Mouse (Mus musculus): ENCODE measurements around the gene Kalrn.

Kalrn gene

DNA sequence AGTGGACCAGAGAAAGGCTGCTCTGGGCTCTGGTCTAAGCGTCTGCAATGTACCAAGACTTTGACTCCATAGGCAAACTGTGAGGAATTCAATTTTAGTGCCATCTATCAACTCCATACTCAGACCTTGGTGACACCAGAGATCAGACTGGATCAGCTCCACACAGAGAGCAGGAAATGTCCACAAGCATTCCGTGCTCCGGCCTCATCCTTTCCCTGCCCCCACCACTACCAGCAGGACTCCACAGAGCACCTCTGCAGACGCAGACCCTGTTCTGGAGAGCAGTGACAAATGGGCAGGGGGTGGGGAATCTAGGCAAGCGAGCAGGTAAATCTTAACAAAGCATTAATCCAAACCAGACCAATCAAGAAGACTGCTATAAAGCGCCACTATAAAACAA lies 15.4 kb downstream of the Kalrn start:
- no peak for DNase-seq (ENCODE audit: low read depth, low spot score)

DNA sequence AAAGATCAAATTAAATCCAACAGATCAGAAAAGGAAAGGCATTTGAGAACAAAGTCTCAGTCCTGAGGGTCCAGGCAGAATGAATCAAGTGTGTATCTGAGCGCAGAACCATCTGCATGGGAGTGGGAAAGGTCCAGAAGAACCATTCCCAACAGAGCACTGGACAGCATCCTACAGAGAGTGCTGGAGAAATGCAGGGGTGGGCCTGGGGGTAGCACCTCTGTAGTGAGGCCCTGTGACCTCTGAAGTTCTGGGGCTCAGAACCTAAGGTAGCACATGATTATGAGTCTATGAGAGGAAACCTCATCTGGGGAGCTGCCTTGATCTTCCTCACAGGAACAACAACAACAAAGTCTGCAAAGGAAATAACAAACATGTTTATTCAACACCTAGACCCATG lies 20.6 kb downstream of the Kalrn start:
- no peak for DNase-seq (ENCODE audit: low read depth, low spot score)

DNA sequence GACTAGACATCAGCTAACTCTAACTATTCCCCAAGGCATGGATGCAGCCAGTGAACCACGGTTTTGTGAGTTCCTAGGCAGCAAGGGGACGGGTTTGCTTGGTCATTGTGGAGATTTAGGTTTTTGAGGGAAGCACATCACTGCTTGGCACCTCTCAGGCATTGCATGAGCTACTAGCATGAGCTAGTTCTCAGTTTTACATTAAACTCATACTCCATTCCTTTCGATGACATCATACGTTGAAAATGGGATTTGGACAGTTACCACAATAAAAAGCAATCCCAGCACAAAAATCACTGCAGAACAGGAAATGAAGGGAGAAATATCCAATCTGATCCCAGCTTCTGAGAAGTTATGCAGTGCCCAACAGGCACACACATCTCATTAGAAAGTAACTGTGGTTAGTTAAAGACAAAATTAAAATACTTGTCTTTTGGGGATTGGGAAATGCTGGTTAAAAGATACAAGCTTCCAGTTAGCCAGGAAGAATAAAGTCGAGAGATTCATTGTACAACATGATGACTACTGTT lies 23.8 kb downstream of the Kalrn start:
- DNase-seq (ENCODE audit: low read depth, low spot score): no peak

DNA sequence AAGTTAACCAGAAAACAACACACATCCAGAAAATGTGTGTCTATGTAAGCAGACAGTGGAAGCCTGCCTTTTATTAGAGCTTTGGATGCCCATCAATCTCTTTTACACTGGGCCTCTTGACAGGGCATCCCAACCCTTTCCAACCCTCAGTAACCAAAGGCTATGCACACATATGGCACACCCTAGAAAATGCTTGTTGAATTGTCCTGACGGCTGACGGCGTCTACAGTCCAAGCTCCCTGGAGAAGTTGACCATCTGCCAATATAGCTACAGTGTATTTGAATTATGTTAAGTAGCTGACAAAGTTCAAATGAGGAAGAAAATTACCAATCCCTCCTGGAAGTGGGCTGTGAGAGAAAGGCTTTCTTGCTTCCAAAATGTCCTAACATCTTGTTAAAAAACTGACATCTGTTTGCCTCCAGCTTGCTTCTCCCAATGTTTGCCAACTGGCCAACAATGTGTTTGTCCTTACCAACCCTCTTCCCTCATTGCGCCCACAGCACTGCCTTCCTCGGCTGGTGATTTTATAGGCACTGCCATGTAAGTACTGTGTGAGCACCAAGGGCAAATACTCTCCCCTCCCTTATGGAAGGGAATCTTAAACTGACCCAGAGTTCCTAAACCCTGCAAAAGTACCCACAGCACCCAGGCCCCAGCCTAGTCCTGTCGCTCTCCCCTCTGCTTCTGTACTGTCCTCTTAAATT lies 26.4 kb downstream of the Kalrn start:
- DNase-seq (ENCODE audit: low read depth, low spot score): no peak

DNA sequence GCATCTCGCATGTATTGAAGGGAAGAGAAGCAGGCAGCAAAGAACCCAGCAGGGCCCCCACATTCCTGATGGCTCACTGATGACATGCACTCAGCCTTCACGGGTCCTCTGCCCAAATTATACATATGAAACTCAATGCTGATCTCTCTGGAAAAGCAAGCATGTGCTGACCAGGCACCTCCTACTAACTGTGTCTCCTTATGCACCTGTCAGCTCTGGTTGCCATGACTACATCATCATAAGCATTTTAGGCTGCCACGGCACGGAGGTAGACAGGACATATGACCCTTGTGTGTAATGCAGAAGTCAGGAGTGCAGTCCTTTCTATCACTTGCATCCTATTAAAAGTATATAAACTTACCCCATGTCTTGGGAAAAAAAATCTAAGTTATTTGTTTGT lies 29.6 kb downstream of the Kalrn start:
- DNase-seq (ENCODE audit: low read depth, low spot score): no peak

DNA sequence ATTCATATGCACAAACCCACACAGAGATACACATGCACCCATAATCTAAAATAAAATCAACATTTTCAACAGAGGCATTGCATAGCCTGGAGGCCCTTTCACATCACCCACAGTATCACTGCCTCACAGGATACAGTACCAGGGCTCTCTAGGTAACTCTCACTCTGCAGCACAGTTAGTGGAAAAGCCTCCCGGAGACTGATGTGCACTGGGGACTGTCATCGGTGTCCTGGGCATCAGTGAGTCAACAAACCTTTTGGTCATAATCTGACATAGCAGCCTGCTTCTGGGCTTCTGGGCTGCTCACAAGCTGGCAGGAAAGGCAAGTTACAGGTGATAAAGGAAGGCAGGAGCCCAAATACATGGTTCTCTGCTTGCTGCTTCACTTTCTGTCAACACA lies 31.0 kb downstream of the Kalrn start:
- no peak for DNase-seq (ENCODE audit: low read depth, low spot score)

DNA sequence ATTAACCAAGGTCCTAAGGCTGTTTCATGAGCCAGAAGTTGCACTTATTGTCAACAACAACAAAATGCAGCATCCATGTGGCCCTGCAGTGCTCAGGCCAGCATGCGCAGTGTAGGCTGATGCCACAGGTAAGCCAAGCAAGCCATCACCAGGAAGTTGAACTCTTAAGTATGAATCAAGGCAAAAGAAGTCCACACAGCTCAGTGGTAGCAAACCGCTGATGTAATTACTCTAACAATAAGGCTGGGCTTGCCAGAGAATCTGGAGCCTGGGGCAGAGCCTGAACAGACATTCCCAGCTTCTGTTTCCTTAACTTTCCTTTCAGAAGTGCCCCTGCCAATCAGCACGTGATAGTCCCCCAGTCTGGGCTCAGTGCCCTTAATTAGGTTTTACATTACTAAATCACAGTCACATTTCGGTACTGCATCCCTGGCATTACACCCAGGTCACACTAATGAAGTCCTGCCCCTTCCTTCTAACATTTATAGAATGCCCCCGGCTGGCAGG lies 34.6 kb downstream of the Kalrn start:
- no peak for DNase-seq (ENCODE audit: low read depth, low spot score)

DNA sequence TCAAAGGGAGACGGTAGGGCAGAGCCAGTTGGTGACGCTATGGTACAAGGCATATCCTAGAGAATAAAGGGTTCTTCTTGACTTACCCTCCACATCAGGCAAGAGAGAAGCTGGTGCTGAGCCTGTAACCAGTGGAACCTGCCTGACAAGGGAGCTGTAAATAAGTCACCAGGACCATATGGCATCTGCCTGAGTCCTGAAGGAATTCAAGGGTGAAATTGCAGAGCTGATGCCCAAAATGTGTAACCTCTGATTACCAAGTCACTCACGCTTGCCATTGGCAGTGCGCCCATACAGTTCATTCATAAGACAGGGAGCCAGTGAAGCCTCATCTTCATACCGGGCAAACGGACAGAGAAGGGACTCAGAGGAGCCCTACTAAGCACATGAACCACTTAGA lies 37.0 kb downstream of the Kalrn start:
- no peak for DNase-seq (ENCODE audit: low read depth, low spot score)

DNA sequence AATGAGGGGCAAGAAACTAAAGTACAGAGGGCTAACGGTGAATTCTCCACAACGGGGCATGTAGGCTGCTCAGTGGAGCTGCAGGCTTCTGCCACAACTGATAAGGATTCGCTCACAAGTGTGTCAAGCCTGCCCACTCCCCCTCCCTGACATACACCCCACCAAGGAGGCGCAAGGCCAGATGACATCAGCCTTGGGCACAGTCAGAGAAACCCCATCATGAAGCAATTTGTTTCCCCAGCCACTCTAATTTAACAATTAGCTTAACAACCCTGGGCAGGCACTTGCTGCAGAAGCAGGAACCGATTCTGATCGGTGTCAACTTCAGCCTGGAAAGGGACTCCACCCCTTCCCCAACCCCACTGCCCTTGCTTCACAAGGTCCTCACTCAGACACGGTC lies 38.2 kb downstream of the Kalrn start:
- DNase-seq (ENCODE audit: low read depth, low spot score): no peak

DNA sequence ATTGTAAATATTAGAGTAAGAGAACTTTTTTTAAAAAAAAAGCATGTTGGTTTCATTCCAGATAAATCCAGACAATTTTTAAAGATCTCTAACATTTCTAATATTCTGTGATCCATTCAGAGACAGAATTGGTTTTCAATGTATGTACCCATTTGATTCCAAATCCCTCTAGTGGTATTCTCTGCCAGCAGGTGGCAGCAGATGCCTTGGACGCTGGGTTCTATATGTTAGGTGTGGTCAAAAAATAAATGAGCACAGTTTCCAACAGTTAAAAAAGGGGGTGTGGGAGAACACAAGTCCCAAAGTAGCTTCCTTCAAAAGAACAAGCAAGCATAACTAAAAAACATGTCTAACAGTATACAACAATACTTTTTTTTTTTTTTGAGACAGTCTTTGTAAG lies 41.8 kb downstream of the Kalrn start:
- DNase-seq (ENCODE audit: low read depth, low spot score): peak; percentile 16

DNA sequence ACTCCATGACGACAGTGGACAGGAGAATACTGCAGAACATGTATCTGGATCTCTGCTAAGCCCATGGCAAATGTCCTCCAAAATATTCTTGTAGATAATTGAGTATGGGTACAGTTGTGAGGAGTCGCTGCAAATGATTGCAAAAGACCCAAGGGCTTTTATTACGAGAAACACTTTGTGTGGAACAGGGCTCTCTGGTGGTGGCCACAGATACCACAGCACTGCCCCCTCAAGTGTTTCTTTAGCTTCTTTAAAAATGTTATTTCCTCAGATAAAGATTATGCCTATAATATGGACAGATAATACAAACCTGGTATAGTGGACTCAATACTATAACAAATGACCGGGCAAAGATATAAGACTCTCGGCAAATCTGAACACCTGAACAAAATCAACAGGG lies 43.3 kb downstream of the Kalrn start:
- DNase-seq (ENCODE audit: low read depth, low spot score): no peak

DNA sequence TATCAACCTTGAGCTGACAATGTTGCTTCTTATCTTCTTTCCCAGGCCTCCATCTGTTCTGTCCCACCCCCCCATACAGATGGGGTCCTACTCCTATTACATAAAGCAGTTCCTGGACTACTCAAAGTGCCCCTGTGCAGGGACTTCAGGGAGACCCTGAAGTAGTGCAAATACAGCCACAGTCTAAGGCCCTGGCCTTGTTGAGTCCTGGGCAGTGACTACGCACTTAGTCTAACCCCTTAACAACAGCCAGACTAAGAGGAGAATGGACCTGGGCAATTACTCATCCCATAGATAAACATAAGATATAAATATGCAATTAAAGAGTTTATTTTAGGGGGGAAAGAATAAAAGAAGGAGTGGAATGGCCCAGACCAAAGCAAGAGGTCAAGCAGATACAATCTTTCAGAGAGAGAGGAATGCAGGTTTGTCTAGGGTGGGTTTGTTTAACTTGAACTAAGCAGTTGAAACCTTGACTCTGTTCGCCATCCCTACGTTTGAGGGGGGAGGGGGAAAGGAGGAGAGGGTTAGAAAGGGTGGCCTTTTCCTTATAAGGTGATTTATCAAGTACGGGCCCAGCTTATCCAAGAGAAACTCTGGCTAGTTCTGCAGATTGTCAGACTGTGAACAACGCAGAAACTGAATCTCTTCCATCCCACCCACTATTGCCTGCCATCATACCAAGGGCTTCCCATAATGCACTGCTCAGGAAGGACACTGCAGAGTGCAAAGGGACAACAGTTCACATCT lies 44.9 kb downstream of the Kalrn start:
- DNase-seq (ENCODE audit: low read depth, low spot score): no peak

DNA sequence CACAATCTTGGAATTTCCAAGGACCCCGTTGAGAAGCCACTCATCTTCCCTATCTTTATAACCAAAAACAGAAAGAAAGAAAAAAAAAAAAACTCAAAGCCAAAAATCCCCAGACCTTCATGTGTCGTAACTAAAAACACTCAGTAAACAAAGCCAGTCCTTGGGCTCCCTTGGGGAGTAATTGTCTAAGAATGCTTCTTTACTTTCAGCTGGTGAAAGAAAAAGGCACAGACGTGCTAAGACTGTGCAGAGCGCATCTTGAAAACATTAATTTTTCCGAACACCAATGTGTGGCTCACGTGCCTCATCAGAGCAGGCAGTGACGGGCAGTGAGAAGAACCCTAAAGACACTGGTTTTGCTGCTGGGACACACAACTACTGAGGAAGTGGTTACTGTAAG lies 47.0 kb downstream of the Kalrn start:
- no peak for DNase-seq (ENCODE audit: low read depth, low spot score)

DNA sequence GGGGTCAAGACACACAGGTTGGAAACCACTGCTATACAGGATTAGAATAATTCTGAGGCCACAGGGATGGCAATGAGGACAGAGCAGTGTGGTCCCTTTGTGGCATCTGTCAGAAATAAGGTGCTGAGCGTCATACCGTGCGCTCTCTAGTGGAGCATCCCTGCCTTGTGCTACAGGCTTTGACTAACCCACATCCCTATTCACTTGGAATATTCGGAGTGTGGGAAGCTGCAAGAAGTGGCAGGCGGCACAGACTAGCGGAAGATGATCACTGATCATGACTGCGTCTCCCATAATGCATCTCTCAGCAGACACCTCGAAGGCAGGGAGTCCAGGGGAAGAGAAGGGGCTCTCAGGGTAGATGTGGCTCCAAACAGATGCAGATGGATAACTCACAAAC lies 47.5 kb downstream of the Kalrn start:
- no peak for DNase-seq (ENCODE audit: low read depth, low spot score)

DNA sequence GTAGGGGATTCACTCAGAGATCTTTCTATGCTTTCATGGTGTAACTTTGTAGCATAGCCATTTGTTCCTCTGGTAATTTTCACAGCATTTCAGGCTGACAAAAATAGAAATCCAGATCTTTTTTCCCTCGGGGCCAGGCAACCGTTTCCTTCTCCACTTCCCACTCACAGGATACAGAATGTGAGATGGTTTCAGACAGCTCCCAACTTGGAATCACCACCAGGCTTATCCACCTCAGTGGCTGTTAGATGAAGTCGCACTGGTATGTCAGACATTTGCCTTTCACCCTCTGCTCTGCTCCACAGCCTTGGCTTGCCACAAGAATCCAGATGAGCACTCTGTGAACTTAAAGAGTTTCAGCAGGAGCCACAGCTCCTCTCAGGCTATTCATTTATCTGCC lies 48.1 kb downstream of the Kalrn start:
- DNase-seq (ENCODE audit: low read depth, low spot score): no peak

DNA sequence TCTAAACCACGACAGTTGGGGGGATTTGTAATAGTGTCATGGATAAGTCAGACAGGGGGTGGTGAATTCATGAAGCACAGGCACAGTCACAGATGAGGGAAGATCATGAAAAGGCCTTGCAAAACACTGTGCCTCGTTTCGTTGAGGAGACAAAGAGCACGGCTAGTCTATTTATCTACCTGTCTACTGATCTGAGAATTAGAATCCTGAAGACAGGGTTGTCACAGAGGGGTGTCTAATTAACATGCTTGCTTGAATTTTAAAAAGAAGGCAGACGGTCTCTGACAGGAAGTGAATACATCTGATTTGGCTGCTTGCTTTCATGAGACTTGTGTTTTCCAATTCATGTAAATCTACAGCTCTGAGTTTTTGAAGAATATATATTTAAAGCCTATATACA lies 52.3 kb downstream of the Kalrn start:
- DNase-seq (ENCODE audit: low read depth, low spot score): no peak

DNA sequence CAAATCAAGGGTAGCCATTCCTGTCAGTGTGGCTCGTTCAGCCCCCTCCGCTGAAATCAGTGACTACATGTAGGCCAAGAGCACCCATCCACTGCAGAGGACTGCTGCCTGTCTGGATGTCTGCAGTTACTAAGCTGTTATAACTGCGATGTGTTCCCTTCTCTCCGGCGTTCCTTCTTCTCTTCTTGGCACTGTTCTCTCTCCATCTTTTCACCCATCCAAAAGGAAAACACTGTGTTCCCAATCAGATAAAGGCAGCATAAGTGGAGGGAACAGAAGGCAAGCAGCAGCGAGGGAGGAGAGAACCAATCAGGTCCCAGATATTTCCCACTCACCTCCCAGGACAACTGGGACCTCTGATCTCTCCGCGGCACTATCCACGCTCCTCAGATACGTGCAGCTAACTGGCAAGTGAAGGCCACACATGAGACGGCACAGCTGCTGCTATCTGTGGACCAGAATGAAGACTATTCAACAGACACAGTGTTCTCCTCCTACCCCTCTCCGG lies 56.4 kb downstream of the Kalrn start:
- DNase-seq (ENCODE audit: low read depth, low spot score): no peak

DNA sequence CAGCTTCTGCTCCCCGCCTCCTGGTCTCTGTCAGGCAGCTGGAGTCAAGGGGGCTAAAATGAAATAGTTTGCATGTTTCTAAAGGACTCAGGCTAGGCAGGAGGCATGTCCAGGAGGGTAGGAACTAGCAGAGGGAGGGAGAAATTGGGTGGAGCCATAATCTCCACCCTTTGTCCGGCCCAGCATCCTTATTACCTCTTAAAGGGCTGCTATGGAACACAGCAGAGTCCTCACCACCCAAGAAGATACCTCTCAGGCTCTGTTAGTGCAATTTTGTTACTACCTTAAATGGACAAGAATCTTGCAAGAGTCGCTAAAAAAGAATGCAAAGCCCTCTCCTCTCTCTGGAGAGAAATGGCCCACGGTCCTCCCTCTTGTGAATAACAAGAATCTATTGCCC lies 57.8 kb downstream of the Kalrn start:
- DNase-seq (ENCODE audit: low read depth, low spot score): no peak

DNA sequence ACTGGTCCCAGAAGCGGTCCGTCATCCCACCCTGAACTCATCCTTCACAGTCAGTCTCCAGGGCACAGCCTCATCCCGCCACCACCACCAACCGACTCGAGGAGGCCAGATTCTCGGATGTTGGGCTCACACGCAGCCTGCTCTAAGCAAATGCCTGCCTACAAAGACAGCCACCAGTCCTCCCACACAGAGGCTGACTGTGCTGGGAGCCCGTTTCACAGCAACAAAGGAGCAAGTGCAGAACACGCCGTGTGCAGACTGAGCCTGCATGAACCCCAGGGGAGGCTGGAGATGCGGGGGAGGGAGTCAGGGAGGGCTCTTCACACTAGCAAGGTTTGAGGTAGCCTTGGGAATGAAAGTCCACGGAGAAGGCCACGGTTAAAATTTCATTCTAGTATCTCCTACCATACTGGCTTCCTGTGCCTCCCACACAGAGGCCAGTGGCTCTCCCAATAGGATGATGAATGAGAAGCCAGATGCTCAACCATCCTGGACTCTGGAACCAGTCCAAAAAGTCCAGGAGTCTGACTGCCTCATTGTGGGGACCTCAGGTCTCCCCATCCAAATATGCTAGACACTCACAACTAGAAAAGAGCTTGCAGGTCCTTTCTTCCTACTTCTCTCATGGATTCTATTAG lies 59.3 kb downstream of the Kalrn start:
- no peak for DNase-seq (ENCODE audit: low read depth, low spot score)

DNA sequence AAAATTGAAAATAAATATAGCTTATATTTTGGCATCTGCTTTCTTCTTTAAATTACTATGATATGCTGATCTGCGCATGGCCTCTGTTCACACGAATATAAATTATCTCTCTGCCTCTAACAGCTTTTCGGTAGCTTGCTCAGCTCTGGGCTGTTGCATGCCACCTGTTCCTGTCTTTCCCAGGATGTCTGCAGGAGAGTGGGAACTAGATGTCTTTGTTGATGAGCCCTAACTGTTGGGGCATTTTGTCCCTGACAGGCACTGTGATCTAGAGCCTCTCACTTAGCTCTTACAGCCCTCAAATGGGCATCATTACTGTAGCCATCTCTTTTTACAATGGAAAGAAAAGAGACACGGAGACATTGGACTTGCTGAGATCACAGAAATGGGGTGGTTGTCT lies 61.0 kb downstream of the Kalrn start:
- DNase-seq (ENCODE audit: low read depth, low spot score): no peak

DNA sequence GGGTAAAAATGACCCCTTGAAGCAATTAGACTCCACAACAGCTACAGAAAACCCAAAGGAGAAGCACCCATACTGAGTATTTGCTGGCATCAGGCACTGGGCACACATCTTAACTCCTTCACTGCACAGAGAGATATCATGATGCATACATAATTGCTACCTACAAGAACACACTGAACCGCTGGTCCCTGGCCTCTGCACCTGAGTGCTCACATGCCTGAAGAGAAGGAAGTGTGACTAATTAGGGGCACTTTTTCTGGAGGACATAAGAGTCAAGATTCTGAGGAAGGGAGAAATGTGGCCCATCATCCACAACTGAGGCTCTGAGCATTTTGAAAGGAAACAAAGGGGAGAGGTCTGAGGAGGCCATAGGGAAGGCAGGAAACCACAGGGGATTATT lies 65.2 kb downstream of the Kalrn start:
- no peak for DNase-seq (ENCODE audit: low read depth, low spot score)

DNA sequence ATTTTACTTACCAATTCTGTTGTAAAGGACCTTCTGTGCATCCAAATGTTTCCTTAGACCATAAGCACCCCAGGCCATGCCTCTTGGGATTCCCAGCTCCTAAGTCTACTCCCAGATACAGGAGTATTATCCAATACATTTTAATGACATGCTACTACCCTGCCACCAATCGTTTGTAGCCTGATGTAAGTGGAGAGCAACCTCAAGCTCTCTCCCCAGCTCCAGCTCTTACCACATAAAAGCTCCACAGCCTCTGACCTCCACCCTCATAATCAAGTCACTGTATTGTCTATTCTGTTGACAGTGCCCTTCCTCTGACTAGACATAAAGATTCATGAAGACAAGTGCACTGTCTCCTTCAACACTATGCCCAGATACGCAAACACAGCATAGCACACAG lies 67.3 kb downstream of the Kalrn start:
- no peak for DNase-seq (ENCODE audit: low read depth, low spot score)
